Mouse (Mus musculus): ENCODE measurements around the gene Eif5a.
"Not testable (repeated sequence)": the region's sequence is repeated elsewhere in the genome, so short reads cannot be mapped to it uniquely, and the experiment has no call there.

The Eif5a gene

GRCm38 (mm10) chr11:69920266-69921031 is 1.3 kb downstream of the Eif5a start:
- DNase-seq: peak; percentile 73

DNA sequence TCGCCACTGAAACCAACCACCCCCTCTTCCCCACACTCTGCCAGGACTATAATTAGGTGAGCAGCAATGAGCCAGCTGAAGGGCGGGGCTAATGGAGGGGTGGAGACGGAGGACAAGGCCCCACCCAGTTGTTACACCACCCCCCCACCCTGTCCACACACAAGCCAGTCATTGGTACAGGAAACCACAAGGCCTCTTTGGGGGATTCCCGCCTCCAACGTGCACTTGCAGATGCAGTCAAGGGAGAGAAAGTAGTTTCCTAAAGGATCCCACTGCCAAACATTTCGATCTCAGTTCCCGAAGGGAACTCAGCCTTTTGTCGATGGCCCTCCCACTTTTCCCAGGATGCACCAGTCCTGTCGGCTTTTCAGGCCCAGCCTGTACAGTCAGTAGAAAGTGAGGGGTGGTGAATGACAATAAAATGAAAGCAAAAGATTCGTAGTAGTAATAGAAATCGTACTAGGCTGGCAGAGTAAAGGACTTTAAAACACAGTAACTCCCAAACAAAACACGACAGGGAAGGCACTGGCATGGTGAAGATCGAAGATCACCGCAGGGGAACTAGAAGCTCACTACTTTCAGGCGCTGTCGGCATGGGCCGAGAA is 2.0 kb downstream of the Eif5a start:
- peak; percentile 78 for DNase-seq

GRCm38 (mm10) chr11:69919053-69919452 is 2.7 kb downstream of the Eif5a start:
- DNase-seq: peak; percentile 14

- no peak for DNase-seq
Measured at GRCm38 (mm10) chr11:69918118-69918517, 3.6 kb downstream of the Eif5a start.

- DNase-seq: no peak
Measured at GRCm38 (mm10) chr11:69917379-69917948, 4.3 kb downstream of the Eif5a start.

DNA sequence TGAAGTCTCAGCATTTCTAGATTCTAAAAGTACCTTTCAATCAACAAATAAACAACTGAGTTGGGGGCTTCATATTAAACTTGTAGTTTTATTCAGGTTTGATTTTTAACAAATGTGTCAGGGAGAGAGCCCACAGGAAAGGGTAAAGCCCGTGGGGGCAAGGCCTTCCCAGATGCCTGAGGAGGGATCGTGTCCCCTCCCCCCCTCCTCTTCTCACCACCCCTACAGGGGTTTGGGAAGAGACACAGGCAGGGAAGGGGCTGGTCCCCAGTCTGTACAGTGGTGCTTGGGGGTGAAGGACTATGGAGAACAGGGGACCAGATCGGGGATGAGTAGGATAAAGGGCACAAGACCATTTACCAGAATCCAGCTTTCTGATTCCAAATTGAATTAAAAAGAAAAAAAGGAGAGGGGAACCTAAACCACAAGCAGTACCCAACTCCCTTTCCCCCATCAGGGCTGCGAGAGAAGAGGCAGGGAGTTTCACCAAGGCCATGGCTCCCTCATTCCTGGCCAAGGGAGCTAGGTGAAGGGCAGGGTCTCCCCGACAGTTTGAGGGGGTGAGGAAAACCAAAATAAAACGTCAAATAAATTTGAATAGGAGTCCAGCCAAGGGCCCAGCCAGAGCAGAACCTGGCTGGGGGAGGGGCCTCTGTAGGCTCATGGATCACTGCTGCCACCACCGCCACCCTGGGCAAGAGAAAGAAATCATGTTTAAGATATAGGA is 4.9 kb downstream of the Eif5a start:
- not testable (repeated sequence) for DNase-seq

DNA sequence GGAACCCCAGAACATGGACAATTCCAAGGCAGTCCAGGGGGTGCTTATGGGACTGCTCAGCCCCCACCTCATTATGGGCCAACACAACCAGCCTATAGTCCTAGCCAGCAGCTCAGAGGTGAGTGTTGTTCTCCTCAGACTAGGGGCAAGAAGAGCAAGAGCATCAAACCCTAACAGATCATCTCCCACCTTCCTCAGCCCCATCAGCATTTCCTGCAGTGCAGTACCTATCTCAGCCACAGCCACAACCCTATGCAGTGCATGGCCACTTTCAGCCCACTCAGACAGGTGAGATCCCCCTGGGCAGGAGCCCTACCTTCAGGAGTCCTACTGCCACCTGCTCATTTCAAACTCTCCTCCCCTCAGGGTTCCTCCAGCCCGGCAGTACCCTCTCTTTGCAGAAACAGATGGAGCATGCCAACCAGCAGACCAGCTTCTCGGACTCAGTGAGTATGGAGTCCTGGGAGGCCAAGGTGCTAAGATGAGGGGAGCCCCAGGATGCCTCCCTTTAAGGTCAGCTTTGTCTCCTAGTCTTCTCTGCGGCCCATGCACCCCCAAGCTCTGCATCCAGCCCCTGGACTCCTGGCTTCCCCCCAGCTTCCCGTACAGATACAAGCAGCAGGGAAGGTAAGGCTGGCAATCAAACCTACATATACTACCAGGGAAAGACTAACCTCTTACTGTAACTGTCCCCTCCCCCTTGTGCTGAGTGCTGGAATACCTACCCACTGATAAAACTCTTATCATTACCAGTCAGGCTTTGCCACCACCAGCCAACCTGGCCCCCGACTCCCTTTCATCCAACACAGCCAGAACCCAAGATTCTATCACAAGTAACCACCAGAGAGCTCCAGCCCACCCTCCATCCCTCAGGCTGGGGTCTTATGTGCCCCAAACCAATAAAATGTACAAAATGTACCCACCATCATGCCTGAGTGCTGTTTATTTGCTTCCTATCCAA is 5.8 kb downstream of the Eif5a start:
- no peak for DNase-seq

- no peak for DNase-seq
Measured at GRCm38 (mm10) chr11:69914917-69915430, 6.8 kb downstream of the Eif5a start.

DNA sequence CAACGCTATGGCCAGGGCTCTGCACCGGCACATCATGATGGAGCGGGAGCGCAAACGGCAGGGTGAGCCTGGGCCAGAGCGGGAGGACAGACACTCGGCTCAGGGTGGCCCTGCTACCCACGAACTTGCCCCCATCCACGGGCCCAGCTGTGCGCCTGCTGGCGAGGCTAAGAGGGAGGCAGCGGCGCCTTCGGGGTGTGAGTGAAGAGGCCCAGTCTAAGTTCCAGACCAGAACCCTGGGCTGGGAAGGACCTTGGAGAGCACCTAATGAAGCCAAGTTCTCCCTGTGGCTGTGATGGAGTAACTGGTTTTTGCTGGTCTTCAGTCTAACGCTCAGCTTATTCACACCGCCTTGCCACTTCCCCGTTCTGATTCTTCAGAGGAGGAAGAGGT is 7.4 kb downstream of the Eif5a start:
- peak; percentile 55 for DNase-seq

- peak; percentile 92 for DNase-seq
Measured at GRCm38 (mm10) chr11:69913554-69914371, 8.0 kb downstream of the Eif5a start, which contains the start of gene Gps2. TSS of gene Gps2 (plus strand) at chr11:69913888.

DNA sequence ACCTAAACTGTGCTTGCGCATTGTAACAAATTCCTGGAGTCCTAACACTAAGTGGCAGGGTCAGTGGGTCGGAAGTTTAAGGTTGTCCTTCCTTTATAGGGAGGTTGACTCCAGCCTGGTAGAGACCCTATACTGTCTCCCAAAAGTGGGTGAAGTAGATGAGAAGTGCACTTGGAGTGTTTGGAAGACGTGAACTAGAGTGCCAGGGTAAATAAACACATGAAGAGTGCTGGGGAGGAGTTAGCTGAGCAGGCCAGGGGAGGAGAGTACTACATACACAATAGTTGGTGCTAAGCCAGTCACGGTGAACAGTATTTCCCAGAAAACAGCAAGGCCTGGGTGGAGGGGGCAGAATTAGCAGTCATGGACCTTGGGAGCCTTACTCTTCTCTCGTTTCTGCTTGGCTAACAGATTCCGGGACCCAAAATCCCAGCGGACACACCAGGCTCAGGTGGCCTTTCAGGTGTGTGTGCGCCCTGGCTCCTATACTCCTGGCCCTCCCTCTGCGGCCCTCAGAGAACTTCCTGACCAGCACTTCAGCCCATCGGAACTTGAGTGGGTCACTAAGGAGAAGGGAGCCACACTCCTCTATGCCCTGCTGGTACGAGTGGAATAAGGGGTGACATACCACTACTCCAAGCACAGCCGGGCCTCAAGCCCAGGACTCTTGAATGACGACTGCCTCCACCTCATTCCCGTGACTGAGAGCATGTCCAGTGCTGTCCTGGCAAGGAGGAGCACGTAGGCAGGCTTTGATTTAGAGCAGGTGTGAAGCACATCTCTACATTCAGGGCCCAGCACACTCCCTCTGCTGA is 8.8 kb downstream of the Eif5a start:
- peak; percentile 35 for DNase-seq

GRCm38 (mm10) chr11:69911701-69912100 is 10.1 kb downstream of the Eif5a start:
- DNase-seq: no peak

GRCm38 (mm10) chr11:69910781-69911560 is 10.8 kb downstream of the Eif5a start:
- DNase-seq: peak; percentile 6

GRCm38 (mm10) chr11:69910177-69910576 is 11.6 kb downstream of the Eif5a start:
- DNase-seq: no peak

DNA sequence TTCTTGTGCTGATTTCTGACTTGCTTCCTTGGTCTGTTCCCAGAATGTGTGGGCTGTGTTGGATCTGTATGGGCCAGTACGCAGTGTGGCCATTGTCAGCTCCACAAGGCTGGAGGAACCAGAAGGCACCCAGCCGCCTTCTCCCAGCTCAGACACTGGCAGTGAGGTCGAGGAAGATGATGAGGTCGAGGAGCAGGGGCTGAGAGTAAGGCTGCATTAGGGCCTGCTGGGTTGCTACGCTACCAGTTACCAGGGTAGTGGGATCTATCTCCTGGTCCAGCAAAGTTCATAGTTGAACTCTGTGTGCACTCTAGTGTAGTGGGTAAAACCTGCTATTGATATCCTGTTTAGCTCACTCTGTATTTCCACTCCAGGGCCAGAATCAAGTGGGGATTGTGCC is 12.6 kb downstream of the Eif5a start:
- no peak for DNase-seq

DNA sequence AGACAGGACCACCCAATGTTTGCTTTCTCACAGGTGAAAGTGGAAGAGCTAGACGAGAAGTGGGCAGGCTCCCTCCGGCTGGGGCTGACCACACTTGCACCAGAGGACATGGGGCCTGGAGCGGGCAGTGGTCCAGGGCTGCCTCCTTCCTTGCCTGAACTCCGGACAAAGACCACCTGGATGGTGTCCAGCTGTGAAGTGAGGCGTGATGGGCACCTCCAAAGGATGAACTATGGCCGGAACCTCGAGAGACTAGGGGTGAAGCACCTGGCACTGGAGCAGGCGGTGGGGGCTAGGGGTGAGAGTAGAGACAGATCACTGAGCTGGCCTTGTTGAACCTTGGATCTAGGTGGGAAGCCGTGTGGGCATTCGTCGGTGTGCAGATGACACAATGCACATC is 13.1 kb downstream of the Eif5a start:
- no peak for DNase-seq

GRCm38 (mm10) chr11:69904311-69904710 is 17.4 kb downstream of the Eif5a start:
- DNase-seq: peak; percentile 9

DNA sequence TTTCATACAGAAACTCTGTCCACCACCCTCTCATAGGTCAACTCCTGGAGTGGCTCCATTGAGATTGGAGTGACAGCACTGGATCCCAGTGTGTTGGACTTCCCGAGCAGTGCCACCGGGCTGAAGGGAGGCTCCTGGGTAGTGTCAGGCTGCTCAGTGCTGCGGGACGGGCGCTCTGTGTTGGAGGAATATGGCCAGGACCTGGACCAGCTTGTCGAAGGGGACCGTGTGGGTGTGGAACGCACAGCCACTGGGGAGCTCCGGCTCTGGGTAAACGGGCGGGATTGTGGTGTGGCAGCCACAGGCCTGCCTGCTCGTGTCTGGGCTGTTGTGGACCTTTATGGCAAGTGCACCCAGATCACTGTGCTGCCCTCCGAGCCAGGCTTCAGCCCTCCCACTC is 18.8 kb downstream of the Eif5a start:
- no peak for DNase-seq

DNA sequence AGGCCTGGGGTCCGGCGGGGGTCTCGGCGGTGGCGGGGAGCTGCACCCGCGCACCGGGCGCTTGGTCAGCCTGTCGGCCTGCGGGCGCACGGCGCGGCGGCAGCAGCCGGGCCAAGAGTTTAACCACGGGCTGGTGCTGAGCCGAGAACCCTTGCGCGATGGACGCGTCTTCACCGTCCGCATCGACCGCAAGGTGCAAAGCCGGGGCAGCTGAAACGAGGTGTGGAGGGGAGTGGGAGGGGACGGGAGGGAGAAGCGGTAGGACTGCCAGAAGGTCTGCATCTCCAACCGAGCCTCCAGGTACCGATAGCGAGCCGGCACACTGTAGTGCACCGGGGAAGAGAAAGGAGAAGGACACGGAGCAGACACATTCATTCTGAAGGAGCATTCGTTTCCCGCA is 19.8 kb downstream of the Eif5a start:
- DNase-seq: no peak

Measured in thymus, postnatal 4 days (tissue).